Mouse (Mus musculus) midbrain, embryonic 14.5 days (tissue): ENCODE results near the gene Tmem258. TPM values are rescaled to one million over a fixed set of nuclear protein-coding genes. Genes with fewer than 3 reads are reported as not detected.
A peak's percentile ranks its signal among the peaks of the same experiment; 100 is the strongest.

ENCODE experiments used
- ATAC-seq: fragments of 200-750 bp; cut with Nextera tagmentation; 2 replicates; pipeline ENCODE4 v1.8.0; 2017; ENCODE audit warnings: moderate number of reproducible peaks, moderate library complexity; ENCODE audit not compliant: low FRiP score, low TSS enrichment
- DNase-seq: peaks from one replicate; pipeline ENCODE4 v3.0.0-alpha.2; 2015
- H3K27ac ChIP-seq: fragments of 300-500 bp; sonication (generic); replicated peaks from 2 replicates; pipeline ENCODE4 v1.5.1; 2014; ENCODE audit warnings: mild to moderate bottlenecking, low read depth, low read length, moderate library complexity
- H3K27me3 ChIP-seq: fragments of 300-500 bp; sonication (generic); 2 replicates; pipeline ENCODE4 v1.6.1; 2014; ENCODE audit warnings: low read length, control low read depth, mixed read lengths; ENCODE audit not compliant: control insufficient read depth, insufficient read depth
- H3K36me3 ChIP-seq: fragments of 300-500 bp; sonication (generic); 2 replicates; pipeline ENCODE4 v1.6.1; 2014; ENCODE audit warnings: low read length, control low read depth; ENCODE audit not compliant: control insufficient read depth, insufficient read depth
- H3K4me1 ChIP-seq: fragments of 300-500 bp; sonication (generic); 2 replicates; pipeline ENCODE4 v1.6.1; 2014; ENCODE audit warnings: mild to moderate bottlenecking, antibody characterized with exemption, low read length, control low read depth; ENCODE audit not compliant: control insufficient read depth, insufficient read depth
- H3K4me2 ChIP-seq: fragments of 300-500 bp; sonication (generic); 2 replicates; pipeline ENCODE4 v1.6.1; 2014; ENCODE audit warnings: mild to moderate bottlenecking, low read length, moderate library complexity
- H3K4me3 ChIP-seq: fragments of 300-500 bp; sonication (generic); replicated peaks from 2 replicates; pipeline ENCODE4 v1.5.1; 2014; ENCODE audit warnings: low read depth, low read length
- H3K9ac ChIP-seq: fragments of 300-500 bp; sonication (generic); replicated peaks from 2 replicates; pipeline ENCODE4 v1.6.1; 2014; ENCODE audit warnings: mild to moderate bottlenecking, low read length, moderate library complexity
- H3K9me3 ChIP-seq: fragments of 300-500 bp; sonication (generic); 2 replicates; pipeline ENCODE4 v1.6.1; 2016; ENCODE audit warnings: low read length, control low read depth, mixed read lengths; ENCODE audit not compliant: control insufficient read depth
- WGBS: fragments of 180-500 bp; shearing (Covaris S2); extraction: QIAGEN DNeasy Blood & Tissue Kit; methylation state at CpG from one replicate; pipeline ENCODE4 v1.1.7; 2014; 5-methylcytosine and 5-hydroxymethylcytosine counted together
- polyA plus RNA-seq: library from polyadenylated mRNA; unstranded; fragments of >200 nt; fragmentation: Nextera tagmentation; extraction: Ambion mirVana; gene quantifications from 2 replicates; pipeline ENCODE4 v1.2.1, GENCODE M21; 2014

Tmem258 gene
- polyA plus RNA-seq, 1 experiment from 2014 or later = 363 TPM

DNA sequence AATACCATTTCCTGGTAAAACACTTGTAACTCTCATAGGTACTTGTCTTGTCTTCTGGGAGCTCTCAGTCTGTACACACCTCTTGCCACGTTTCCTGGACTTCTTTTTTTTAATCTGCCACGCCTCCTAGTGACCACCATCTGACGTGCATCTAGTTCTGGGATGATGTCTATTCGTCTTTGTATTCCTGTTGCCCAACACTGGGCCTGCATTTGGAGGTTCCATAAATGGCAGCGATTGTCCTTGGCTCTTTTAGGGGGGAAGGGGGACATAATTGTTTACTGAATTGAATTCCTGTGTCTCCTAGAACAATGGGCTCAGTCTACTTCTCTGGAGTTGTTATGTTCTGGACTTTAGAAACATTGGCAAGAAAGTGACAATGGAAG lies 795 bp downstream of the Tmem258 start:
- 2% methylated on average over 5 of the region's 5 CpGs for WGBS
- DNase-seq (peak; percentile 59), ATAC-seq (no peak)
- H3K27ac ChIP-seq = peak overlapping the region; percentile 87
- H3K4me3 ChIP-seq = peak overlapping the region; percentile 68
- H3K9me3 ChIP-seq = no peaks in the 10 kb centered on the region
- H3K4me2 ChIP-seq = peak overlapping the region; percentile 90
- peaks cover 8% of the 10 kb centered on the region for H3K4me1 ChIP-seq
- peaks cover 50% of the 10 kb centered on the region for H3K36me3 ChIP-seq
- H3K27me3 ChIP-seq = no peaks in the 10 kb centered on the region
- H3K9ac ChIP-seq = peak overlapping the region; percentile 65

DNA sequence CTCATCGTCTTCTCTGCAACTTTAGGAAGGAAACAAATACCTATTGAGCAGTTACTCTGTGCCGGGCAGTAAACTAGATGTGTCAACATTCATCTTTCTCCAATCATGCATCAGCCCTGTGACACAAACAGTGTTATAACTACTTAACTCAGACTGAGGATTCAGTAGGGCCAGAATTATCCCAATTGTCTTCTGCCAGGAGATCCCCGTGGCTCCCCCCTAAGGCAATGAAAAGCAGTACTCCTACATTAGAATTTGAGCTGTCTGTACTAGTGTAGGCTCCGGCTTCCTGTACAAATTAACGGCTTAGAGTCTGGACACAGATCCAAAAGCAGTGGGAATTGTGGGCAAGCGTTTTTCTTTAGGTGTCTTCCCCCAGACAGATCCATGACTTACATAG lies 1.2 kb downstream of the Tmem258 start:
- H3K27me3 ChIP-seq = no peaks in the 10 kb centered on the region
- H3K4me1 ChIP-seq = peaks cover 8% of the 10 kb centered on the region
- DNase-seq (no peak), ATAC-seq (no peak)
- WGBS = 82% methylated on average over 6 of the region's 6 CpGs
- no peaks in the 10 kb centered on the region for H3K9me3 ChIP-seq
- no peak overlapping the region for H3K9ac ChIP-seq
- peaks cover 49% of the 10 kb centered on the region for H3K36me3 ChIP-seq
- peak overlapping the region; percentile 68; the same call in 1 of the 2 replicates for H3K4me3 ChIP-seq
- H3K4me2 ChIP-seq = peak overlapping the region; percentile 90
- H3K27ac ChIP-seq = no peak overlapping the region

DNA sequence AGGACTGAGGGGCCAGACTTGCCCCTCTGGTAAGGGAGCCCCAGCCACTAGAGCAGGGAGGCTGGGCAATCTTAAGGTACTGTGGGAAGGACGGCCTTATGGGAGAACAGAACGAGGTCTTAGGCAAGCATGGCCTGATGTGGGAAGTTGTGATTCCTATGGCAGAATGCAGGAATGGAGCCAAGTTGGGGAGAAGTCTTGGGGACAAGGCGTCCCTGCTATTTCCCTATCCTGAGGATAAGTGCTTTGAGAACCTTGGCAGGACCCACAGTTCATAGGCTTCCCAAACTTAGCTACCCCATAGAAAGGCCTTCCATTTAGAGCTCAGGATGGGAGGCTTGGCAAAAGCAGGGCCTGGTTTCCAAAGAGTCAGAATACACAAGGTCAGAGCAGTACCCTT lies 5.0 kb downstream of the Tmem258 start:
- Histone ChIP-seq H3K4me3 (no peak overlapping the region), H3K9me3 (no peaks in the 10 kb centered on the region), H3K27me3 (no peaks in the 10 kb centered on the region), H3K9ac (no peak overlapping the region), H3K4me1 (no peaks in the 10 kb centered on the region), H3K4me2 (no peak overlapping the region), H3K27ac (no peak overlapping the region), H3K36me3 (peaks cover 54% of the 10 kb centered on the region)
- DNase-seq (no peak), ATAC-seq (no peak)
- 88% methylated on average over 3 of the region's 3 CpGs for WGBS

DNA sequence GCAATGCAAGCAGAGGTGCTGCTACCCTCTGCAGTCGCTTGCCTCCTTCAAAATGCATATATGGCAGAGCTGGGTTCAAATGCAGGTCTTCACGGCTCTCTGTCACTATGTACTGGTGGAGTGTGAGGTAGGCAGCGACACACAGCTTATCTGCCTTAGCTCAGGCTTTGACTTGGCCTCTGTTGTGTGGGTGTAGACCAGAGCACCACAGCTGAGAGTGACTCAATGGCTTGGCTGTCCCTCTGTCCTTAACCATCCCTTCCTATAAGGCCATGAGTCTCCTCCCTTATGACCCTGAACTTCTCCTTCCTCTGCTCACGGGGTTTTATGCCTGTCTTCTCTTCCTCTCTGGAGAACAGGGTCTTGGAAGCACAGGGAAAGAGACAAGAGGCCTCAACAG lies 7.1 kb downstream of the Tmem258 start:
- Histone ChIP-seq H3K4me2 (no peak overlapping the region), H3K9me3 (no peaks in the 10 kb centered on the region), H3K4me1 (no peaks in the 10 kb centered on the region), H3K27me3 (no peaks in the 10 kb centered on the region), H3K9ac (no peak overlapping the region), H3K27ac (no peak overlapping the region), H3K4me3 (no peak overlapping the region), H3K36me3 (peaks cover 53% of the 10 kb centered on the region)
- 86% methylated on average over 4 of the region's 4 CpGs for WGBS
- no peak for ATAC-seq
- no peak for DNase-seq

DNA sequence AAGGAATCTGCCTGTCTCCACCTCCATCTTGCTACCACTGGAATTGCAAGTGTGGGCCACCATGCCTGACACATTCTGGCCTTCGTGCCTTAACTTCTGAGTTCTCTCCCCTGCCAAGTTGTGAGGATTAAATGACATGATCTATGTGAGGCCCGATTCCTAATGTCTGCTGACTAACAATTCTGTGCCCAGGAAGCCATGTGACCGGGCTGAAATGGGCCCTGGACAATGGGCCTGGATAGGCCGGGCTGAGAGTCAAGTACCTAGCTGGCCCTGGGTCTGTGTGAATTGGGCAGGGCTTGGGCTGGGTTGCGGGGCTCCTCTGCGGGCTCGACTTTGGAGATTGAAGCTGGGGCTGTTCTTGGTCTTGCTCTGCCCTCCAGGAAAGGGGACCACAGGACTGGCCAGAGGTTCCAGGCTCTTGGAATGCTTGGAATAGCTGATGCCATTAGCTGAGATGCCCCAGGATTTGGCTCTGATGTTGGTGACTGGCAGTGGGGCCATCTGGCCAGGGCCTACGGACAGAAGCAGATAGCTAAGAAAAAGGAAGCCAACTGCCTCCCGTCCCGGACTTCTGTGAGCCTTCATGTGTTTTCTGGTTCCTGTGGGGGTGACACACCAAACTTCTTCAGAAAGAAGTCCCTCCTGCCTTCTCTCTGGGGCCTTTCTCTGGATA lies 10.1 kb downstream of the Tmem258 start:
- Histone ChIP-seq H3K4me1 (no peaks in the 10 kb centered on the region), H3K9ac (no peak overlapping the region), H3K4me3 (no peak overlapping the region), H3K9me3 (no peaks in the 10 kb centered on the region), H3K27me3 (no peaks in the 10 kb centered on the region), H3K4me2 (no peak overlapping the region), H3K36me3 (peaks cover 24% of the 10 kb centered on the region), H3K27ac (no peak overlapping the region)
- WGBS = 92% methylated on average over 10 of the region's 10 CpGs
- ATAC-seq = no peak
- no peak for DNase-seq

DNA sequence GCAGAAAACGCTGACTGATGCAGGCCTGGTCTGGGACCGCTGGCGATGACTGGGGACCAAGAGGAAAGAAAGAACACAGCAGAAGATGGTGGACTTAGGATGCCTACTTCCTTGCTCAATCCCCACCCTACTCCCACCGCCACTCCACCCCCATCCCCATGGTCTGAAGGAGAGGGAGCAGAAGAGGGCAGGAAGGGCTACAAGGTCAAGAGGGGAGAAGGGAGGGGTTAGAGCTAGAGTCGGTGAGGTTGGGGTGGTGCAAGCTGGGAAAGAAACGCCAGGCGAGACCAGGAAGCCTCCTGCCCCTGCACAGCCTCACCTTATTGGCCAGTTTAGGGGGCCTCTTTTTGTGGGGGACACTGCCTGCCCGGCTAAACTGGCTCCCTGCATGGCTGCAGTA lies 12.3 kb downstream of the Tmem258 start:
- Histone ChIP-seq H3K27ac (no peak overlapping the region), H3K9ac (no peak overlapping the region), H3K4me1 (no peaks in the 10 kb centered on the region), H3K4me2 (no peak overlapping the region), H3K36me3 (peaks cover 6% of the 10 kb centered on the region; the same call in 1 of the 2 replicates), H3K27me3 (no peaks in the 10 kb centered on the region), H3K9me3 (no peaks in the 10 kb centered on the region), H3K4me3 (no peak overlapping the region)
- ATAC-seq (no peak), DNase-seq (no peak)
- WGBS = 85% methylated on average over 8 of the region's 8 CpGs

DNA sequence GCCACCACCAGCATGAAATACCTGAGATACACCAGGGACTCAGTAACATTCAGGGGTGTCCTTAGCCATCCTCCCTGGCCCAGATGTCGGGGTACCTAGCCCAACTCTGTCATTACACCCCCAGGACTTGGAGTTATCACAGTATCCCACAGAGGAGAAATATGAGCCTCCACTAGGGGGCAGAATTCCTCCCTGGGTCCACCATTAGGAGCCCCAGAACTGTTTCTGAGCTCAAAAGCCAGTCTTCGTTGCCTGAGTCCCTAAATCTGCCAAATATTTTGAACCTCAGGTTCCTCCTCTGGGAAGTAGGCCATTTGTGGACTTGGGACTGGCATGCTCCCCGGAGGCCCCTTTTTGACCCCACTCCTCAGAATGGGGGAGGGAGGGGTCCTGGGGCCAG lies 15.3 kb downstream of the Tmem258 start:
- H3K27me3 ChIP-seq = no peaks in the 10 kb centered on the region
- no peaks in the 10 kb centered on the region for H3K9me3 ChIP-seq
- H3K36me3 ChIP-seq = no peaks in the 10 kb centered on the region
- no peak overlapping the region for H3K9ac ChIP-seq
- ATAC-seq (peak; percentile 31; the same call in 1 of the 2 replicates), DNase-seq (peak; percentile 77)
- no peak overlapping the region for H3K27ac ChIP-seq
- H3K4me1 ChIP-seq = no peaks in the 10 kb centered on the region
- H3K4me3 ChIP-seq = no peak overlapping the region
- WGBS = 52% methylated on average over 3 of the region's 3 CpGs
- H3K4me2 ChIP-seq = no peak overlapping the region

DNA sequence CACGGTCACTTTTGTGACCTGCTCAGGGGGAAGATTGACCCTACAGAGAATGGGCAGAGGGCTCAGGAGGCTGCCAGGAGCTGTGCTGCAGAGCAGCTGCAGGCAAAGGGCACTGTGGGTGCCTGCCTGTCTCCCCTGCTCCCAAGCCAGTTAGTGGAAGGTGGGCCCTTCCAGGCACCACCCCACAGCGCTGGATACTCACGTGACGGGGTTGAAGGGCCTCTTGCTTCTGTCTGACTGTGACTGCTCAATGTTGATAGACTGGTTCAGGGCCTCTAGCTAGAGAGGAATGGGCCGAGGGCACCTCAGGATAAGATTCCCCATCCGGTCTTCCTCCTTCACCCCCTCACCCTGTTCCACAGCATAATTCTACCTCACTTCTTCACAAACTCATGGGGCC lies 15.8 kb downstream of the Tmem258 start:
- DNase-seq (no peak), ATAC-seq (no peak)
- H3K9me3 ChIP-seq = no peaks in the 10 kb centered on the region
- no peaks in the 10 kb centered on the region for H3K27me3 ChIP-seq
- H3K4me1 ChIP-seq = no peaks in the 10 kb centered on the region
- H3K27ac ChIP-seq = no peak overlapping the region
- no peaks in the 10 kb centered on the region for H3K36me3 ChIP-seq
- H3K9ac ChIP-seq = no peak overlapping the region
- H3K4me2 ChIP-seq = no peak overlapping the region
- no peak overlapping the region for H3K4me3 ChIP-seq
- 70% methylated on average over 6 of the region's 6 CpGs for WGBS

DNA sequence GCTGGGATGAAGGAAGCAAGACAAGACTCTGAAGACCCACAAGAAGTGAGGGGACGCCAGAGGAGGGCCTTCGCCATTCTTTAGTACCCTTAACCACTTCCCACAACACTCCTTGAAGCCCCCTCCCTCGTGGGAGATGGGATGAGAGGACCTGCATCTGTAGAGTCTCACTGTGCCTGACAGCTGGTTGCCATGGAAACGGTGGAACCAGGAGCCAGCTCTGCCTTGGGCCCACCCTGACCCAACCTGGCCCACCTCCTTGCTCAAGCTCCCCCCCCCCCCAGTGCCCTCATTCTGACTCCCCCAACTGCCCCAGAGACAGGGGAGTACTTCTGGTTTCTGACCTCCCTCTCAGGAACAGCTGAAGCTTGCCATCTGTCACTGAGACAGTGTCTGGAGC lies 17.8 kb downstream of the Tmem258 start:
- H3K4me3 ChIP-seq = no peak overlapping the region
- H3K27ac ChIP-seq = no peak overlapping the region
- ATAC-seq (no peak), DNase-seq (peak; percentile 27)
- no peaks in the 10 kb centered on the region for H3K36me3 ChIP-seq
- no peaks in the 10 kb centered on the region for H3K27me3 ChIP-seq
- no peaks in the 10 kb centered on the region for H3K9me3 ChIP-seq
- no peak overlapping the region for H3K9ac ChIP-seq
- H3K4me2 ChIP-seq = no peak overlapping the region
- 0 out of 2 replicates have a peak, but pooled peaks cover 4% of the 10 kb centered on the region for H3K4me1 ChIP-seq
- 70% methylated on average over 4 of the region's 4 CpGs for WGBS
